Mouse (Mus musculus) G1E (cell line): ENCODE measurements at regions not wholly inside any gene's neighbourhood (a gene's known extent, or its start where the extent isn't known, plus 50 kb on each side); places are given as distances from the start of the nearest gene placed in this dataset.

ENCODE experiments used
- CTCF ChIP-seq: IDR thresholded peaks from 2 replicates; pipeline ENCODE4 v1.5.1; 2012; ENCODE audit warnings: low read depth, low read length, inconsistent platforms, mixed read lengths
- GATA1 ChIP-seq: IDR thresholded peaks from 2 replicates; pipeline ENCODE4 v1.6.1; 2012; ENCODE audit warnings: borderline replicate concordance, low read length, inconsistent platforms, mixed read lengths
- GATA2 ChIP-seq: IDR thresholded peaks from 2 replicates; pipeline ENCODE4 v1.6.1; 2012; ENCODE audit warnings: low read depth, low read length, inconsistent platforms, borderline replicate concordance
- POLR2AphosphoS5 ChIP-seq: IDR thresholded peaks from 2 replicates; pipeline ENCODE4 v1.6.1; 2012; ENCODE audit warnings: low read depth, low read length, inconsistent platforms; ENCODE audit not compliant: insufficient replicate concordance
- TAL1 ChIP-seq: conservative IDR thresholded peaks from 2 replicates; pipeline ENCODE4 v1.6.1; 2012; ENCODE audit warnings: low read depth, low read length, inconsistent platforms, mixed read lengths

DNA sequence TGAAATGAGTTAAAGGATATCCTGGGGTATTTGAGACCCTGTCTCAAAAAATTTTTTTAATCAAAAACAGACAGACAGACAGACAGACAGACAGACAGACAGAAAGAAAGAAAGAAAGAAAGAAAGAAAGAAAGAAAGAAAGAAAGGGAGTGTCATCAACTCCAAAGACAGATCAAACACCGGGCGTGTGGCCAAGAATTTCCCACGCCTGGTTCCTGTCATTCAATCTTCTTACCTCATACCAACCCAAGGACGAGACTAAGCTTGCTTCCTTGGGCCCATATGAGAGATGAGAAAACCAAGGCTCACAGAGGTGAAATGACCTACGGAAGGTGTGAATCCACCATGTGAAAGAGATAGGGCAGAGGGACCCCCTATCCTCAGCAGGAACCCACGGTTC lies 530.7 kb upstream of the Tbx3 start:
- TF ChIP-seq CTCF, result no peak
- no peak for TF ChIP-seq TAL1
- TF ChIP-seq GATA1, result no peak
- TF ChIP-seq POLR2AphosphoS5, result no peak
- TF ChIP-seq GATA2, result no peak
